Mouse (Mus musculus): Measurements from ENCODE around the gene Dnpep. TPM values are rescaled to one million over a fixed set of nuclear protein-coding genes. Genes with fewer than 3 reads are reported as not detected.

Dnpep gene
- polyA plus RNA-seq, 1 experiment, result 865 TPM

- Histone ChIP-seq H3K4me3 (ENCODE audit: low read depth, low read length) (no peak overlapping the region), H3K27ac (ENCODE audit: insufficient read depth, low read depth, low read length) (no peak overlapping the region), H3K27me3 (ENCODE audit: control insufficient read depth, insufficient read depth, low read length) (no peaks in the 10 kb centered on the region), H3K36me3 (ENCODE audit: control insufficient read depth, insufficient read depth, low read length) (peaks cover 66% of the 10 kb centered on the region), H3K4me1 (ENCODE audit: control insufficient read depth, insufficient read depth, insufficient read length, low read length) (peaks cover 6% of the 10 kb centered on the region; the same call in 1 of the 2 replicates)
- no peak for TF ChIP-seq CTCF (IDR thresholded peaks at IDR 0.05; ENCODE audit: extremely low read depth, insufficient read length, insufficient replicate concordance, low read depth, low read length)
- no peak for TF ChIP-seq POLR2A (IDR thresholded peaks at IDR 0.05; ENCODE audit: low read depth, low read length)
- WGBS, result 89% methylated on average over 6 of the region's 6 CpGs
Measured at GRCm38 (mm10) chr1:75311694-75312093, 6.1 kb downstream of the Dnpep start.

- TF ChIP-seq CTCF (IDR thresholded peaks at IDR 0.05; ENCODE audit: extremely low read depth, insufficient read length, insufficient replicate concordance, low read depth, low read length), result no peak
- TF ChIP-seq POLR2A (IDR thresholded peaks at IDR 0.05; ENCODE audit: low read depth, low read length), result no peak
- no peaks in the 10 kb centered on the region for H3K4me1 ChIP-seq (ENCODE audit: control insufficient read depth, insufficient read depth, insufficient read length, low read length)
- H3K36me3 ChIP-seq (ENCODE audit: control insufficient read depth, insufficient read depth, low read length), result peaks cover 18% of the 10 kb centered on the region
- WGBS, result 87% methylated on average over 2 of the region's 2 CpGs
- no peak overlapping the region for H3K4me3 ChIP-seq (ENCODE audit: low read depth, low read length)
- no peak overlapping the region for H3K27ac ChIP-seq (ENCODE audit: insufficient read depth, low read depth, low read length)
- no peaks in the 10 kb centered on the region for H3K27me3 ChIP-seq (ENCODE audit: control insufficient read depth, insufficient read depth, low read length)
Measured at GRCm38 (mm10) chr1:75304662-75305061, 13.1 kb downstream of the Dnpep start.

- TF ChIP-seq POLR2A (IDR thresholded peaks at IDR 0.05; ENCODE audit: low read depth, low read length), result no peak
- TF ChIP-seq CTCF (IDR thresholded peaks at IDR 0.05; ENCODE audit: extremely low read depth, insufficient read length, insufficient replicate concordance, low read depth, low read length), result no peak
- H3K4me3 ChIP-seq (ENCODE audit: low read depth, low read length), result no peak overlapping the region
Measured at GRCm38 (mm10) chr1:75294294-75294693, 23.5 kb downstream of the Dnpep start.

GRCm38 (mm10) chr1:75293331-75293701 is 24.5 kb downstream of the Dnpep start:
- Histone ChIP-seq H3K27me3 (ENCODE audit: control insufficient read depth, insufficient read depth, low read length) (no peaks in the 10 kb centered on the region), H3K4me3 (ENCODE audit: low read depth, low read length) (no peak overlapping the region), H3K4me1 (ENCODE audit: control insufficient read depth, insufficient read depth, insufficient read length, low read length) (no peaks in the 10 kb centered on the region), H3K27ac (ENCODE audit: insufficient read depth, low read depth, low read length) (no peak overlapping the region), H3K36me3 (ENCODE audit: control insufficient read depth, insufficient read depth, low read length) (no peaks in the 10 kb centered on the region)
- TF ChIP-seq CTCF (IDR thresholded peaks at IDR 0.05; ENCODE audit: extremely low read depth, insufficient read length, insufficient replicate concordance, low read depth, low read length) (no peak), POLR2A (IDR thresholded peaks at IDR 0.05; ENCODE audit: low read depth, low read length) (no peak)
- 76% methylated on average over 5 of the region's 5 CpGs for WGBS

More at GRCm38 (mm10) chr1:75294294-75294693, 23.5 kb downstream of the Dnpep start:
- no peaks in the 10 kb centered on the region; the same call in 1 of the 2 replicates for H3K4me1 ChIP-seq (ENCODE audit: control insufficient read depth, insufficient read depth, insufficient read length, low read length)
- WGBS, result 69% methylated on average over 5 of the region's 5 CpGs
- H3K27ac ChIP-seq (ENCODE audit: insufficient read depth, low read depth, low read length), result no peak overlapping the region
- H3K36me3 ChIP-seq (ENCODE audit: control insufficient read depth, insufficient read depth, low read length), result no peaks in the 10 kb centered on the region
- no peaks in the 10 kb centered on the region for H3K27me3 ChIP-seq (ENCODE audit: control insufficient read depth, insufficient read depth, low read length)

- WGBS, result 27% methylated on average over 12 of the region's 12 CpGs
- H3K4me3 ChIP-seq (ENCODE audit: low read depth, low read length), result no peak overlapping the region
- H3K27me3 ChIP-seq (ENCODE audit: control insufficient read depth, insufficient read depth, low read length), result no peaks in the 10 kb centered on the region
- TF ChIP-seq CTCF (IDR thresholded peaks at IDR 0.05; ENCODE audit: extremely low read depth, insufficient read length, insufficient replicate concordance, low read depth, low read length) (no peak), POLR2A (IDR thresholded peaks at IDR 0.05; ENCODE audit: low read depth, low read length) (no peak)
- no peaks in the 10 kb centered on the region for H3K4me1 ChIP-seq (ENCODE audit: control insufficient read depth, insufficient read depth, insufficient read length, low read length)
- no peak overlapping the region for H3K27ac ChIP-seq (ENCODE audit: insufficient read depth, low read depth, low read length)
- no peaks in the 10 kb centered on the region for H3K36me3 ChIP-seq (ENCODE audit: control insufficient read depth, insufficient read depth, low read length)
Measured at GRCm38 (mm10) chr1:75292476-75293330, 25.1 kb downstream of the Dnpep start.

- Histone ChIP-seq H3K4me3 (ENCODE audit: low read depth, low read length) (no peak overlapping the region), H3K4me1 (ENCODE audit: control insufficient read depth, insufficient read depth, insufficient read length, low read length) (no peaks in the 10 kb centered on the region), H3K27ac (ENCODE audit: insufficient read depth, low read depth, low read length) (no peak overlapping the region), H3K36me3 (ENCODE audit: control insufficient read depth, insufficient read depth, low read length) (no peaks in the 10 kb centered on the region), H3K27me3 (ENCODE audit: control insufficient read depth, insufficient read depth, low read length) (no peaks in the 10 kb centered on the region)
- 85% methylated on average over 8 of the region's 8 CpGs for WGBS
- TF ChIP-seq CTCF (IDR thresholded peaks at IDR 0.05; ENCODE audit: extremely low read depth, insufficient read length, insufficient replicate concordance, low read depth, low read length), result no peak
- TF ChIP-seq POLR2A (IDR thresholded peaks at IDR 0.05; ENCODE audit: low read depth, low read length), result no peak
Measured at GRCm38 (mm10) chr1:75291321-75291720, 26.5 kb downstream of the Dnpep start.

- H3K27me3 ChIP-seq (ENCODE audit: control insufficient read depth, insufficient read depth, low read length), result no peaks in the 10 kb centered on the region
- H3K36me3 ChIP-seq (ENCODE audit: control insufficient read depth, insufficient read depth, low read length), result no peaks in the 10 kb centered on the region
- no peak overlapping the region for H3K27ac ChIP-seq (ENCODE audit: insufficient read depth, low read depth, low read length)
- H3K4me1 ChIP-seq (ENCODE audit: control insufficient read depth, insufficient read depth, insufficient read length, low read length), result no peaks in the 10 kb centered on the region
- no peak overlapping the region for H3K4me3 ChIP-seq (ENCODE audit: low read depth, low read length)
- TF ChIP-seq POLR2A (IDR thresholded peaks at IDR 0.05; ENCODE audit: low read depth, low read length), result no peak
- TF ChIP-seq CTCF (IDR thresholded peaks at IDR 0.05; ENCODE audit: extremely low read depth, insufficient read length, insufficient replicate concordance, low read depth, low read length), result no peak
Measured at GRCm38 (mm10) chr1:75290582-75290981, 27.2 kb downstream of the Dnpep start.

Measured in small intestine, adult 2 months (tissue).